Mouse (Mus musculus) heart, postnatal 0 days (tissue): ENCODE data around the gene Abcc4.

Source experiments
- CTCF ChIP-seq: IDR thresholded peaks from 2 replicates; pipeline ENCODE4 v1.5.1; 2016; ENCODE audit warnings: antibody characterized with exemption, control low read depth, low read depth
- EP300 ChIP-seq: IDR thresholded peaks from 2 replicates; pipeline ENCODE4 v1.6.1; 2016; ENCODE audit warnings: antibody characterized with exemption, low read depth

DNA sequence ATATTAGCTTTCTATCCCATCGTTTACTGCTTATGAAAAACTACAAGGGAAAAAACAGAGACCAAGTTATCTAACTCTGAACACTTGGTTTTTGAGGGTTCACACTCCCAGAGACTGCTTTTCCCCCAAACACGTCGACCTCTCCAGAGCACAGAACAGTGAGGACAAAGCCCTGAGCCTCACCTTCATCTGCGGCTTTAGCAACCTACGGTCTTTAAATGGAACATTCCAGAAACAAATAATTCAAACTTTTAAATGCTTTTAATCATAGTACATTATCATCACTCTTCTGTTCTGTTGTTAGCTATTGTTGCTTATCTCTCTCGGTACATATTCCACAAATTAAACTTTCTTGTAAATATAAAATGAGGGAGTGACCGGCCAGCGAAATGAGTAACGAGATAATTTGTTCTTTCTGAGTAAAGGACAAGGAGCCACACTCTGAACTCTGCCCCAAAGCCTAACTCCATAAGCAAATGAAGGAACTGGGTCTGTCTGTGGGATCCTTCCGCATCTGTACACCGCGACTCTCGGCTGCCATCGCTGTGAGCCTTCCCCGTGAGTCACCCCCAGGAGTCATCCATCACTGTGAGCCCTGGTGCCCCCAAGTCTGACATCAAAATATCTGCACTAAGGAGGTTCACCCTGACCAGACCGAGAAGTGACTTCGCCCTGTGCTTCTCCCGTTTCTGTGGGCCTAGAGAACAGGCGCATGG is 126.8 kb downstream of the Abcc4 start:
- no peak for TF ChIP-seq CTCF
- no peak for TF ChIP-seq EP300
